Mouse (Mus musculus) frontal cortex, postnatal 14 days (tissue): Measurements from ENCODE around the gene Sim2.
A peak's percentile ranks its signal among the peaks of the same experiment; 100 is the strongest.

Source experiments
- DNase-seq, 2 experiments: peaks; one replicate each; pipeline ENCODE4 v3.0.0; 2022; ENCODE audit warnings: low spot score in 2 of 2

Sim2 gene

DNA sequence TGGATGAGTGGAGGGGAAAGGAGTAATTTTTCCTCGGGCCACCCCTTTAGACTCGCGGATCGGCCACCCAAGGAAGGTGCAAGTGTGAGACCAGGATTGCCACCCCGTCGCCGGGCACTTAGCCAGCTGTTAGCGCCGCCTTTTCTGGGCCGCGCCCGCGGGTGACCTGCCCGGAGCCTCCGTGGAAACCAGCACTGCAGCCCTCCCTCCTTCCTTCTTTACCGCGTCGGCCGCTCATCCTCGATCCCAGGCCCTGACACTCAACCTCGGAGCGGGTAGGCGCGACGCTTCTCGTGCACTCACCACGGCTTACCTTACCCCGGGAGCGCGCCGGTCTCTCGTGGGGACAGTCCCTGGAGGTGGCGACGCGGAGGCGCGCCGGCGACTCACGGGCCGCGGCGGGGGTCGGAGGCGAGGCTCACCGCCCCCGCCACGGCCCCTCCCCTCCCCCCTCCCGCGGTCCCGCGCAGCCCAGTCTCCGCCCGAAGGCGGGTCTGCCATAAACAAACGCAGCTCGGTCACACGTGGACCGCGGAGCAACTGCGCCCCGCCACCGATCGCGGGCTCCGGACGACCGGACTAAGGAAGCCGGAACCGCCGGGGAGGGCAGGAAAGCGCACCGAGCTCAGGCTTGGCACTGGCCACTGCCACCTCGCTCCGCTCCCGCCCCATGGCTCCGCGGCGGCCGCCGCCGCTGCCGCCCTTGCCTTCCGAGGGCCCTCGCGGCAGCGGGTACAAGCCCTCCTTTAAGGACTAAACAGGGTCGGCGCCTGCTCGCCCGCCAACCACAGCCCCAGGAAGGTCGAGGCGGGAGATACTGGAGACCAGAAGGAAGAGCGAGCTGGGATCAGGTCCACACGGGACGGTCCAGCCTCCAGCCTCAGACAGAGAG lies at the start of gene Sim2:
Gene Sim2, plus strand, starts transcription at position 221 of the 892 bp plus-strand sequence.
- DNase-seq = no peak

DNA sequence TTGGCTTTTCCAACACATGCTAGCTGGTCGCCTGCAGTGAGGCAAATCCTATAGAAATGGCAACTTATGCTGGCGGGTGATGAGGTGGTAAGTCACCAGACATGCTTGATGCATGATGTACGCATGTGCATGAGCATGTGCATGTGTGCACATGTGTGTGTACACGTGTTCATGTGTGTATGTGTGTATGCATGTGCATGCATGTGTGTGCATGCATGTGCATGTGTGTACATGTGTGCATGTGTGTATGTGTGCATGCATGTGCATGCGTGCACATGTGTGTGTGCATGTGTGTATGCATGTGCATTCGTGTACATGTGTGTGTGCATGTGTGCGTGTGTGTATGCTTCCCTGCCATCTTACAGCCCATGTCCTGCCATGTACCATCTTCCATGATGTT lies 47.5 kb upstream of the Sim2 start:
- no peak for DNase-seq

DNA sequence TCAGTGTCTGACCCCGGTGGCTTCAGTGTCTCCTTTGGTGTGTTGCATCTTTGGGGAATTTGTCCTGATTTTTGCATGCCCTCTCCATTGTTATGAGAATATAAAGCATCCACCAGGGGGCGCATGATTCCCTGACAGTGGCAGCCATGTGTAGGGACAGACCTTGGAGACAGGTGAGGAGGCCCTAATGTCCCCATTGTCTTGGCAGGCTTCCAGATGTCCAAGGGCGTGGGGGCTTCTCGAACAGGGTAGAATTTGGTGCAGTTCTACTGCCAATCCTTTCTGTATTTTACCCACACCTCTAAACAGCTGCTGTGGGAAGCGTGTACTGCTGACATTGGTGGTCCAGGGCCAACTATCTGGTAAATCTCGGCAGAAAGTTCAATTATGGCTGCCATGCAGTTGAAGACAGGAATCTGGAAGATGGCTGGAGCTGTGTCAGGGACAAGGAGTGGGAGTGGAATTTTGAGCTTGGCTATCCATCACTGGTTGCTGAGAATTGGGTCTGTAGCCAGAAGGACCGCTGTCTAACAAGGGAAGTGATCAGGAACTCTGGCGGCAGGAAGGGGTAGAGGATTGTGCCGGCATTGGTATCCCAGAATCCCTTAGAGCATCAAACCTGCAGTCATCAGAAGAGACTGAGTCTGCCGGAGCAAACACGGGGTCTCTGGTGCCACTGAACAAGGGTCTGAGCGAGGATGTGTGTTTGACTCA lies 46.3 kb upstream of the Sim2 start:
- DNase-seq = peak; percentile 8 to 15

DNA sequence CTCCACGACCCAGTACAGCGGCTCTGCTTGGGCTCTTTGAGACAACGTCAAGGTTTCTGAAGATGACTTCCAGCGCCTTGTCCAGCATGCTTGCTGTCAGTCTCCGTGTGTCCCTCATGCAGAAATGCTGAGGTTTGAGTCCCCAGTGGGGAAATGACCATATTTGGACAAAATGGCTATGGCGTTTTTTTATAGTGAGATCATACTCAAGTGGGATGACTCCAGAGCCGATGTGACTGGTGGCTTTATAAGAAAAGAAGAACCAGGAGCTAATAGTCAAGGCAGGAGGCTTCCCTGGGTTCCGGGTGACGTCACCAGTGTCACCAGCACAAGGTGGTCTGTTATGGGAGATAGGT lies 45.8 kb upstream of the Sim2 start:
- no peak for DNase-seq

DNA sequence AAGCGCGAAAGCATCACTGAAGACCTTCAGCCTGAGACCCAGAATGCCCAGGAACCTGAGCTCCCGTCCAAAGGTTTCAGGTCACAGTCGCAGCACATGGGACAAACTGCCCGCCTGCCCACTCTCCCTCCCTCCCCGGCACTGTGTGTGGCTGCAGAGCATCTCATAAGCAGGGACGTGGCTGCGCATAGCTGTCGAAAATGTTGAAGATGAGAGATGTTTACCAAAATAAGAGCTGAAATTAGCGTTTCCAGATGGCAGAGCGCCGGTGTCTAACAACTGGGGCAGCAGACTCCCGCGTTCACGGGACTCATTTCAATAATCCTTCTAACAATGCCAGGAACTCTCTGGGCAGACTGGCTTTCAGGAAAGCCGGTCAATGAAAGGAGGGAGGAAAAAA lies 44.2 kb upstream of the Sim2 start:
- no peak for DNase-seq

DNA sequence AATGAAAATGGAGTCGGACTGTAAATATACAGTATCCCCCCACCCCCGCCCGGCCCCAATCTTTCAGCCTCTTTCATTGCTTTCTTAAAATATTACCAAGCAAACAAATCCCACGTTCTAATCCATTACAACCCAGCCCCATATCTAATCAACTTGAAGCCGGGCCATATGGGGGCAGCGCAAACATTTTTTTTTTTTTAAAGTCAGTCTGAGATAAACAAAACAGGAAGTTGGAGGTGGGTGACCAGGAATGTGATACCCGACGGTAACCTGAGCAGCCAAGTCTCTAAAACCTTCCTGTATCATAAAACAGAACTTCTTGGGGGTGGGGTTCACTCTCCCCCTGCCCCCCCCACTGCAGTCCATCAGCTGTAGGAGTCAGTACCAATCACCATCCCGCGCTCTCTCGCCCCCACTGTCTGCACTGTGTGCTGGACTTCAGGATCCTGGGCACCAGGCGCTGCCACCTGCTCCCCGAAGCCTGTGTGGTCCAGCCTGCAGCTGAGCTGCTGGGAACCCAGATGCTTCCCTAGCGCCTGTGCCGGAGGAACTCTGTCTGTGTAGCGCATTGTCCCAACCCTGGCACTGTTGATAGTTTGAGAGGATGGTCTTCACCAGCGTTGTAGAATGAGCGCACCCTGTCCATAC lies 43.5 kb upstream of the Sim2 start:
- no peak for DNase-seq

DNA sequence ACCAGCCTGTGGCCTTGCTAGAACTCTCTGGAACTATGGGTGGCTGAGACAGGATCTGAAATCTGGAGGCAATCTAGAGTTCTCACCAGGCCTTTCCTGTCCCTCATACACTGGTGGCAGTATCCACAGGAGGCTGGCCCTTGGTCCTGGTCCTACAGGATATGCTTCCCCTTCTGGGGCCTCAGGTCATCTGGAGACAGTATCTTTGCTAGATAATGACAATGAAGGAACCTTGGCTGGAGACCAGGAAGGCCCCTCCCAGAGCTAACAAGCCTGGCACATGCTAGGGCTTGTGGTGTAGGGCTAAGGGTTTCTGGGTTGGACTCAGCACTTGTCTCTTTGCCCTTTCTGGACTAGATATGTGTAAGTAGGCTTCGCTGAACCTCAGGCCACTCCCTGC lies 40.9 kb upstream of the Sim2 start:
- no peak for DNase-seq

DNA sequence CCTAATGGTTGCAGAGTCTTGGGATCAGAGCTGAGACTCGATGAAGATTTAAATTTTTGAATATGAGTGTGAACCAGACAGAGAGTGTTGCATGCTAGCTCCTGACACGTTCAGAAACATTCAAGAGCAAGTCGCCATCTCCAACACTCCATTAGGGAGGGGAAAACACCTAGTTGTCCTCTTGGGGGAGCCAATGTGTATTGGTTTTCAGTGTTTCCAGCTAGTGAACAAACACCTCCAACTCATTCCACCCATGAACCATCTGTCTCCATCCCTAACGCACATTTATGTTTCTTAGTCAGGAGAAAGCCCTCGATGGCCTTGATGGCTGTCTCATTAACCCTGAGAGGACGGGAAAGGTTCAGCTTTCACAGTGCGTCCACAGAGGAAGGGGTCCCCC lies 39.7 kb upstream of the Sim2 start:
- DNase-seq = no peak

DNA sequence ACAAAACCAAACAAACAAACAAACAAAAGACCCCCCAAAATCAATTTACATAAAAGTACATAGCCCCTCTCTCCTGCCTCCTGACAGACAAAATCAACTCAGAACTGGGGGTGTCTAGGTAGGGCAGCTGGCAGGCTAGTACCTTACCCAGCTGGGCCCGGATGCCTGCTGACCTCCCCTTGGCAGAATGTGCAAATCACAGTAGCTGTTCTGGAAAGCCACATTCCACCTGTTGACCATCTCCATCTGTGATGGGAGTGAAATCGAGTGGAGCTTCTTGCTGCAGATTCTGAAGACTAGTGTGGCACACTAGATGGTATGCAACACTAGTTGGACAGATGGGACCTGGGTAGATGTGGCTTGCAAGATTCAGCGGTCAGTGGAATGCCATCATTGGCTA lies 34.4 kb upstream of the Sim2 start:
- no peak for DNase-seq

DNA sequence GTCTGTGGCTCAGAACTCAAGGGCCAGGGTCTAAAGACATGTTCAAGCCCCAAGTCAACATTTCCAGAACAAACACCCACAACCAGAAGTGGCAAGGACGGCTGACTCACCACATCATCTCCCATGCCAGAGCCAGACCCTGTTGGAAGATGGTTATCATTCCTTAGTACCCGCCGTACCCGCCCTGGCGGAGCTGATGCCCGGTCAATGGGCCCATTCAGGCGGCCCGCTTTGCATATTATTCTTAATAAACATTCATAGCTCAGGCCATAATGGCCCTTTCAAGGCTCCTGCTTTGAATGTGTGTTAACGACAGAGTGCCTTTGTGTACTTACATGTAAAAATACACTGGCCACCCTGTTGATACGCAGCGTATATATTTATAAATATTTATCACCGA lies 29.6 kb upstream of the Sim2 start:
- DNase-seq = no peak

DNA sequence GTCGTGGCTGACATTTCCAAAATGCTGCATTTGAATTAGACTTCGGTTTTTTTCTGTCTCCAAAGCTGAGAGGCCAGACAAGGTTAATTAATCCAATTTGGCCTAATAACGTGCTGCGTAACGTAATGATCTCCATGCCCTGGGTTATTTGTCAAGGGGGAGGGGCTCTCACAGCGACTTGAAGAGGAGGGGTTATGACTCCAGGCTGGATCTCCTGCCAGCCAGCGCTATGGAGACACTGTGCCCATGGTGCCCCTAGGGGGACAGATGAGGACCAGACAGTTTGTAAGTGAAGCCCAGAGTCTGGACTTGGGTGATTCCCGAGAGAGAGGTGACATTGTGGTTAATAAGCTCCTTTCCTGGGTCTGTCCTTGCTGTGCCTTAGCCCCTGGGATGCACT lies 29.2 kb upstream of the Sim2 start:
- DNase-seq = no peak

DNA sequence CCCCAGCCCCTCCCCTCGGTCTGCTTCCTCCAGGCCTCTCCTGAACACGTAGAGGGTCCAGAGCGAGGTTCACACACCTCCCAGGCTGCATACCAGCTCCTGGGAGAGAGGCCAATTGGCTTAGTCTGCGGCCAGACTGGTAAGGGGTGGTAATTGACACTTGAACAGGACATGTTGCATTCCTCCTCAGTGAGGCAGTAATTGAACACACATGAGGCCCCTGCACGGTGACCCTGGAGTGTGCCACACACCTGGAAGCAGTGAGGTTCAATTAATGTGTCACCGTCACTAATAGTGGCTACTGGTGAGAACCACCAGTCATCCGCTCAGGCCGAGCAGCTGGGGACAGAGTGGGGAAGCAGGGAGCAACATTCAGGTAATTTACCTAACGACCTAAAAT lies 24.9 kb upstream of the Sim2 start:
- no peak for DNase-seq

DNA sequence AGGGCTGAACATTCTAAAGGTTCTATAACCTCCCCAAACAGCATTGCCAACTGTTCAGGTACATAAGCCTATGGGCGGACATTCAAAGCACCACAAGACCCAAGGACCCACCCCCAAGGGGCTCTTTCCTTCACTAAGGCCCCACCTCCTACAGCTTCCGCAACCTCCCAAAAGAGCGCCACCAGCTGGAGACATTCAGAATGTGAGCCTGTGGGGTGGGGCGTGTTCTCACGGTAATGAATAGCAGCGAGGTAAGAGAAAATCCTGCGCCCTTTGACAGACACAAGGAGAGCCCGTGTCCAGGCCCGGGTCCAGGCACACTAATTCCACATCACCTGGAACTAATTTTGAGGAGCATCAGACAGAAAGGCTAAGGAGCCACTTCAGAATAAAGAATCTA lies 20.5 kb upstream of the Sim2 start:
- DNase-seq = no peak

DNA sequence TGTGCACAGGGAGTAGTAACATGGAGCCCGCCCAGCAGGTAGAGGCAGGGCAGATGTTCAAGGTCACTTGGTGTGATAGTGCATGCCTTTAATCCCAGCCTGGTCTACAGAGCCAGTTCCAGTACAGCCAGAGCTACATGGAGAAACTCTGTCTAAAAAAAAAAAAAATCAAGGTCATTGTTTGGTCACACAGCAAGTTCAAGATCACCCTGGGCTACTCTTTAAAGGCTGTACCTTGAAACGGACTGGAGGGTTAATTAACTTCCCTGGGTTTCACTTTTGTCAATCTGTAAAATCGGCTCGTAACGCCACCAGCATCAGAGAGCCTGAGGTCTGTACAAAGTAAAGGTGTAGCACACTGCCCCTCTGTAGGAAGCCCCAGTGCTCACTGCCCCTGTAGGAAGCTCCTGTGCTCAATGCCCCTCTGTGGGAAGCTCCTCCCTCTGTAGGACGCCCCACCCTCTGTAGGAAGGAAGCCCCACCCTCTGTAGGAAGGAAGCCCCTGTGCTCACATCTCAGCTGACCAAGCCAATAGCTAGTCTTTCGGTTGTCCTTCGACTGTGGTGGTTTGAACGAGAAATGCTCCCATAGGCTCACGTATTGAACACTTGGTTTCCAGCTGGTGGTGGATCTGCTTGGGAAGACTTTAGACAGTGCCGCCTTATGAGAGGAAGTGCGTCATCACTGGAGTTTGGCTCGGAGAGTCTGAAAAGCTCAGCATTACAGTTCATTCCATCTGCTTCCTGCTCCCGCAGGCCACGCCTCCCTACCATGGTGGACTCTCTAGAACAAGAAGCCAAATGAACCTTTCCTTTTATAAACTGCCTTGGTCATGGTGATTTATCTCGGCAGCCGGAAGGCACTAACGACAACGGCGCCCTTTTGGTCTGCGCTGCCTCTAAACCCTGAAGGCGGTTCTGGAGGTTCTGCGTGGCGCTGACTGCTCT lies 18.7 kb upstream of the Sim2 start:
- DNase-seq = no peak

DNA sequence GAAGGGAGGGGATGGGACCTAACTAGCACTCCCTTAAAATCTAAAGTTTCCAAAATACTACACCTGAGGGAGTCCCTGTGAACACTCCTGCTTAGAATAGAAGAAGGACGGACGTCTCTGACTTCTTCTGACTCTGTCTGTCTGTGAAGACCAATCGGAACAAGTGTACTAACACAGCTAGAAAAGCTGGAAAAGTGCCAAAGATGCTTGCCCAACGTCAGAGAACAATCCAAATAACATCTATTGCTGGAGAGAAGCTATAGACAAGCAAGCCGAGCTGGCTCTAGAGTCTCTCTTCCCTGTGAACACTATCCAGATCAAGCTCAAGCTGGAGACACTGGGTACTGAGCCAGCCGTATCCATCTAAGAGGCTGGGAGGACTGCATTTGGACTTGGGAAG lies 18.0 kb upstream of the Sim2 start:
- no peak for DNase-seq

DNA sequence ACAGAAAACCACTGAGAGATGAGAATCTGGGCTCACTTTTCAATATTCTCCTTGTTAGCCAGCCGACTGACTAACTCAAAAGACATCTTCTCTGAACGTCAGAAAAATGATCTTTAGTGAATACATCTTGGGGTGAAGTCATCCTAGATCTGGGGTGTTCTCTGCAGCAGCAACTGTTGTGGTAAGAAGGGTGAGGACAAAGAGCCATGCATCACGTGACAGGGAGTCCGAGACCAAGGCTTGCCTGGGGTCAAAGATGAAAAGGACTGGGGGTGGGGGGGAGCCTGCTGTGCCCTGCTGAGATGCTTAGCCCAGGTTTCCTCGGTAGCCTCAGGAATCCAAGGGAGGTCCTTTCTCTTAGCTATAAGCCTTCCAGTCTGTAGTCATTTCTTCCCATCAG lies 17.5 kb upstream of the Sim2 start:
- no peak for DNase-seq

DNA sequence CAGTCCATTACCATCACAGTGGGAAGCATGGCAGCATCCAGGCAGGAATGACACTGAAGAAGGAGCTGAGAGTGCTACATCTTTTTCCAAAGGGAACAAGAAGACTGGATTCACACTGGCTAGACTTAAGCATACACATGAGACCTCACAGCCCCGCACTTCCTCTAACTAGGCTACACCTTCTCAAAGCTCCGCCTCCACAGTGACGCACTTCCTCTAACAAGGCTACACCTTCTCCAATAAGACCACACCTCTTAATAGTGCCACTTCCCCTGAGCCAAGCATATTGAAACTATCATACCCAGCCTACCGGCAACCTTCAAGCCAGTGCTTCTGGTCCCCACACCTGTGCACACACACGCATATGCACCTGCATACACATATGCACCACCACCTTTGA lies 15.7 kb upstream of the Sim2 start:
- DNase-seq = no peak

DNA sequence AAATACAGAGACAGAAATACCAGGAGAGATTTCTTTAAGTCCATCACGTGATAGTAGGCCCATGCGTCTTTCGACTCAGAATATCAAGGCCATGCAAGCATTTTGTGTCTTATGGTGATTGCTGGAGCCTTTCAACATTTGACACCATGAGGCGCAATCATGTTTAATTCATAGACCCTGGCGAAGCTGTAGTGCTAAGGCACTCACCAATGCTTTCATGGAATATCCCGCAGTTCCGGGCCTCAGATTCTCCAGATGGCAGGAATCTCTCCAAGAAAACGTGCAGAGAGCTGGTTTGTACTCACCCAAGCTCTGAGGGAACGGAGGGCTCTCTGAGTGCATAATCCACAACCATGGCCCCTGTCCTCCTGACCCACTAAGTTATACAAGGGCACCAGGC lies 13.8 kb upstream of the Sim2 start:
- DNase-seq = no peak

DNA sequence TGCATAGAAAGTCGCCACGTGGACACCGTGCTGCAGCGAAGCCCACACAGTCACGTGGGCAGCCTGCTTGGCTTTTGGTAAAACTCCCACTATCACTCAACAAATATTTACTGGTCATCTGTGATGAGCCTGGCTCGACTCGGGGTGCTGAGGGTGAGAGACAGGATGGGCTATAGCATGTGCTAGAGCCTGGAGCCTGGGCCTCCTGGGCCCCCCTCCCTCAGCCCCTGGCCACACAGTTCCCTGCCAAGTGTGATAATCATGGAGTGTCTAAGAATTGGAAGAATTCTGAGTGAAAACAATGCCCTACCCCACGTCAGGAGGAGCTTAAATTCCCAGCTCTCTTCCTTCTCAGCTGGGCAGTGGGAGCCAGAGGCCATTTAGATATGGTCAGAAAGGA lies 13.3 kb upstream of the Sim2 start:
- DNase-seq = no peak

DNA sequence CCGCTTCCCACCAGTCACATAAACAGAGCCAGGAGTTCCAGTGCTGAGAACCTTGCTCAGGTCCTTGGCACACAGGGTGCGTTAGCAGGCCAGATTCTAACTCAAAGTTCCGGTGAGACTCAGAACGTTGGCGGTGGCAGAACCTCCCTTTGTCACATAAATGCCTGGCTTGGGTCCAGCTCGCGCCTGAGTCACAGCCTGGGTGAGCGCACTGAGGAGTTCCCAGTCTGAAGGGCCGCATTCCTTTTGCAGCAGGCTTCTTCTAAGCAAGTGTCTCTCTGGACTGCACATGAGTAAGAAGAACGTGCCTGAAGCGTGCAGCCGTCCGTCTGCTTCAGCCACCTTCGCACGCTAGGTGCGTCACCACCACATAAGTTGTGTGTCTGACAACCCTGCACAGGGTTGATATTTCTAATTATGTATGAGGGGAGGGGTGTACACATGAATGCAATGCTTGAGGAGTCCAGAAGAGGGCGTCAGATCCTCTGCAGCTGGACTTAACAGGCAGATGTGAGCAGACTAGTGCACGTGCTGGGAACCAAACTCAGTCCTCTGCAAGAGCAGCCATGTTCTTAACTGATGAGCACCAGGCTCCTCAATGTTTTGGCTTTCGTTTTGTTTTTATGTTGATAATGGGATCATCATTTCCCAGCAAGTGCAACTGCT lies 9.2 kb upstream of the Sim2 start:
- no peak for DNase-seq
